Mouse (Mus musculus) midbrain, embryonic 15.5 days (tissue): ENCODE data around the gene Ccdc127. TPM values are rescaled to one million over a fixed set of nuclear protein-coding genes. Genes with fewer than 3 reads are reported as not detected.

Experiments used
- microRNA counts: library from miRNA; unstranded; fragments of <30 nt; microRNA quantifications from one replicate; lab custom pipeline; 2016
- microRNA-seq: library from miRNA; unstranded; fragments of <30 nt; microRNA quantifications from one replicate; pipeline ENCODE4, GENCODE M21; 2016
- polyA plus RNA-seq: library from polyadenylated mRNA; unstranded; fragments of >200 nt; fragmentation: Nextera tagmentation; extraction: Ambion mirVana; gene quantifications from 2 replicates; pipeline ENCODE4 v1.2.1, GENCODE M21; 2015

Gene Ccdc127
- polyA plus RNA-seq, 1 experiment from 2014 or later, result 38.8 TPM

MicroRNA genes within 50 kb of the gene (microRNA counts, 519-probe panel; counts per million panel counts)
- microRNA mmu-miR-692 (lab: Ali Mortazavi, UCI), result not detected

Small RNA genes within 50 kb of the gene (microRNA-seq; reads per million reads assigned to microRNA genes)
- gene Mir692-3, result not detected

Other genes with a start within 250 kb of the Ccdc127 start
- gene Slc9a3, start 228.9 kb upstream of the Ccdc127 start, polyA plus RNA-seq, result 0.26 TPM in 1 of 2 replicates, not detected in the other
- 128 and 145 TPM in 2 replicates for gene Exoc3, start 141.6 kb upstream of the Ccdc127 start, polyA plus RNA-seq
- gene Ahrr, start 58.0 kb upstream of the Ccdc127 start, polyA plus RNA-seq, result 0.43 and 0.88 TPM in 2 replicates
- 106 and 118 TPM in 2 replicates for gene Pdcd6, start 32.7 kb upstream of the Ccdc127 start, polyA plus RNA-seq
- 238 and 246 TPM in 2 replicates for gene Sdha, start within 50 bp of the Ccdc127 start, polyA plus RNA-seq
- gene Lrrc14b, start 13.7 kb downstream of the Ccdc127 start, polyA plus RNA-seq, result not detected in 2 replicates
- 9.0 and 9.6 TPM in 2 replicates for gene Zfp72, start 40.5 kb downstream of the Ccdc127 start, polyA plus RNA-seq
- gene Ftl1-ps1, start 49.4 kb downstream of the Ccdc127 start, polyA plus RNA-seq, result 75.3 and 105 TPM in 2 replicates
- gene Zfp825, start 143.7 kb downstream of the Ccdc127 start, polyA plus RNA-seq, result 17.1 and 19.7 TPM in 2 replicates